Mouse (Mus musculus): Measurements from ENCODE around the gene Asgr1.
"Not testable (repeated sequence)": the region's sequence is repeated elsewhere in the genome, so short reads cannot be mapped to it uniquely, and the experiment has no call there.

The Asgr1 gene

GRCm38 (mm10) chr11:70053898-70054570 is at the start of gene Asgr1:
Gene Asgr1, plus strand, starts transcription at chr11:70054085.
- CTCF ChIA-PET = no interaction called here

- CTCF ChIA-PET = interaction anchor here (0.9 kb wide), 1 partner anchor 72 kb away, joined by 3 read pairs; no protein-coding TSS in a partner anchor
These were observed 48.4 kb upstream of the Asgr1 start for GRCm38 (mm10) chr11:70005521-70005920.

- CTCF ChIA-PET = no interaction called here
These were observed 43.9 kb upstream of the Asgr1 start for GRCm38 (mm10) chr11:70010033-70010432.

GRCm38 (mm10) chr11:70010548-70010947 is 43.3 kb upstream of the Asgr1 start:
- CTCF ChIA-PET = no interaction called here

GRCm38 (mm10) chr11:70010961-70011360 is 42.9 kb upstream of the Asgr1 start:
- CTCF ChIA-PET = no interaction called here

GRCm38 (mm10) chr11:70012931-70013330 is 41.0 kb upstream of the Asgr1 start:
- CTCF ChIA-PET = interaction anchor here (0.5 to 0.7 kb wide), 2 partner anchors 321 to 594 kb away, joined by 3 read pairs; no protein-coding TSS in a partner anchor

GRCm38 (mm10) chr11:70013408-70013807 is 40.5 kb upstream of the Asgr1 start:
- CTCF ChIA-PET = interaction anchor here (0.5 kb wide), 1 partner anchor 594 kb away, joined by 3 read pairs; no protein-coding TSS in a partner anchor

GRCm38 (mm10) chr11:70014051-70014450 is 39.8 kb upstream of the Asgr1 start:
- CTCF ChIA-PET = no interaction called here

- CTCF ChIA-PET = interaction anchor here (0.6 kb wide), 1 partner anchor 383 kb away, joined by 3 read pairs; no protein-coding TSS in a partner anchor
These were observed 38.9 kb upstream of the Asgr1 start, which contains the start of gene Acadvl for GRCm38 (mm10) chr11:70014880-70015558. Gene Acadvl, minus strand, starts transcription at chr11:70015411.

- CTCF ChIA-PET = no interaction called here
These were observed 38.2 kb upstream of the Asgr1 start for GRCm38 (mm10) chr11:70015677-70016076.

GRCm38 (mm10) chr11:70016177-70016576 is 37.7 kb upstream of the Asgr1 start:
- CTCF ChIA-PET = not testable (repeated sequence)

GRCm38 (mm10) chr11:70016669-70017068 is 37.2 kb upstream of the Asgr1 start, which contains the start of gene Dlg4:
Gene Dlg4, plus strand, starts transcription at chr11:70016942.
- CTCF ChIA-PET = no interaction called here

- CTCF ChIA-PET = no interaction called here
These were observed 36.6 kb upstream of the Asgr1 start for GRCm38 (mm10) chr11:70017199-70017767.

- CTCF ChIA-PET = interaction anchor here (0.6 to 0.7 kb wide), 3 partner anchors 45 to 385 kb away, joined by 3 to 8 read pairs (median 3); no protein-coding TSS in a partner anchor
These were observed 35.5 kb upstream of the Asgr1 start for GRCm38 (mm10) chr11:70018131-70018990.

GRCm38 (mm10) chr11:70019495-70020021 is 34.3 kb upstream of the Asgr1 start:
- CTCF ChIA-PET = interaction anchor here (0.7 kb wide), 1 partner anchor 46 kb away, joined by 3 read pairs; no protein-coding TSS in a partner anchor

- CTCF ChIA-PET = no interaction called here
These were observed 33.8 kb upstream of the Asgr1 start for GRCm38 (mm10) chr11:70020022-70020631.

GRCm38 (mm10) chr11:70020731-70021263 is 33.1 kb upstream of the Asgr1 start:
- CTCF ChIA-PET = no interaction called here

- CTCF ChIA-PET = interaction anchor here (0.6 kb wide), 1 partner anchor 84 kb away, joined by 15 read pairs; no protein-coding TSS in a partner anchor
These were observed 32.4 kb upstream of the Asgr1 start for GRCm38 (mm10) chr11:70021264-70022132.

GRCm38 (mm10) chr11:70023481-70024150 is 30.3 kb upstream of the Asgr1 start:
- CTCF ChIA-PET = no interaction called here
